Mouse (Mus musculus) splenic B cell, adult 2 months (primary cell): ENCODE results near the gene Cfap20.

ENCODE experiments used
- DNase-seq: peaks from one replicate; pipeline ENCODE4 v3.0.0-alpha.2; 2011; ENCODE audit warnings: low read depth, low spot score
- H3K27me3 ChIP-seq: 2 replicates; pipeline ENCODE4 v1.6.1; 2012; ENCODE audit warnings: mild to moderate bottlenecking, low read length, moderate library complexity, mixed read lengths; ENCODE audit not compliant: control insufficient read depth, poor library complexity, insufficient read depth, severe bottlenecking
- H3K36me3 ChIP-seq: 2 replicates; pipeline ENCODE4 v1.6.1; 2012; ENCODE audit warnings: mild to moderate bottlenecking, low read length, moderate library complexity, mixed read lengths; ENCODE audit not compliant: control insufficient read depth, poor library complexity, insufficient read depth, severe bottlenecking

Gene Cfap20

GRCm38 (mm10) chr8:95433124-95433523 is 1.5 kb downstream of the Cfap20 start:
- no peaks in the 10 kb centered on the region for H3K36me3 ChIP-seq
- DNase-seq = no peak
- no peaks in the 10 kb centered on the region for H3K27me3 ChIP-seq

- Histone ChIP-seq H3K36me3 (no peaks in the 10 kb centered on the region), H3K27me3 (no peaks in the 10 kb centered on the region)
- no peak for DNase-seq
Measured at GRCm38 (mm10) chr8:95432471-95432870, 2.2 kb downstream of the Cfap20 start.

- Histone ChIP-seq H3K36me3 (no peaks in the 10 kb centered on the region), H3K27me3 (no peaks in the 10 kb centered on the region)
- no peak for DNase-seq
Measured at GRCm38 (mm10) chr8:95429945-95430344, 4.7 kb downstream of the Cfap20 start.

- Histone ChIP-seq H3K36me3 (no peaks in the 10 kb centered on the region; the same call in 1 of the 2 replicates), H3K27me3 (no peaks in the 10 kb centered on the region)
- DNase-seq = peak; percentile 82
Measured at GRCm38 (mm10) chr8:95427594-95428535, 6.8 kb downstream of the Cfap20 start.

GRCm38 (mm10) chr8:95426781-95427281 is 7.8 kb downstream of the Cfap20 start:
- Histone ChIP-seq H3K36me3 (no peaks in the 10 kb centered on the region; the same call in 1 of the 2 replicates), H3K27me3 (no peaks in the 10 kb centered on the region)
- no peak for DNase-seq

GRCm38 (mm10) chr8:95424682-95425081 is 10.0 kb downstream of the Cfap20 start:
- no peaks in the 10 kb centered on the region; the same call in 1 of the 2 replicates for H3K36me3 ChIP-seq
- no peak for DNase-seq
- H3K27me3 ChIP-seq = no peaks in the 10 kb centered on the region

GRCm38 (mm10) chr8:95422193-95422810 is 12.4 kb downstream of the Cfap20 start:
- no peaks in the 10 kb centered on the region for H3K27me3 ChIP-seq
- no peak for DNase-seq
- no peaks in the 10 kb centered on the region; the same call in 1 of the 2 replicates for H3K36me3 ChIP-seq

GRCm38 (mm10) chr8:95411309-95411972 is 23.2 kb downstream of the Cfap20 start:
- no peaks in the 10 kb centered on the region for H3K36me3 ChIP-seq
- DNase-seq = no peak
- H3K27me3 ChIP-seq = no peaks in the 10 kb centered on the region

GRCm38 (mm10) chr8:95409518-95409917 is 25.2 kb downstream of the Cfap20 start:
- no peaks in the 10 kb centered on the region for H3K27me3 ChIP-seq

GRCm38 (mm10) chr8:95401091-95401490 is 33.6 kb downstream of the Cfap20 start:
- Histone ChIP-seq H3K36me3 (no peaks in the 10 kb centered on the region), H3K27me3 (no peaks in the 10 kb centered on the region)
- no peak for DNase-seq

More at GRCm38 (mm10) chr8:95409518-95409917, 25.2 kb downstream of the Cfap20 start:
- DNase-seq = no peak
- H3K36me3 ChIP-seq = no peaks in the 10 kb centered on the region

GRCm38 (mm10) chr8:95399131-95399530 is 35.5 kb downstream of the Cfap20 start:
- no peak for DNase-seq
- no peaks in the 10 kb centered on the region for H3K36me3 ChIP-seq
- H3K27me3 ChIP-seq = no peaks in the 10 kb centered on the region

- no peak for DNase-seq
- no peaks in the 10 kb centered on the region for H3K36me3 ChIP-seq
Measured at GRCm38 (mm10) chr8:95397201-95397600, 37.5 kb downstream of the Cfap20 start.

GRCm38 (mm10) chr8:95396752-95397151 is 37.9 kb downstream of the Cfap20 start:
- H3K36me3 ChIP-seq = no peaks in the 10 kb centered on the region
- H3K27me3 ChIP-seq = no peaks in the 10 kb centered on the region
- DNase-seq = no peak

More at GRCm38 (mm10) chr8:95397201-95397600, 37.5 kb downstream of the Cfap20 start:
- no peaks in the 10 kb centered on the region for H3K27me3 ChIP-seq

- no peaks in the 10 kb centered on the region for H3K27me3 ChIP-seq
- DNase-seq = no peak
- no peaks in the 10 kb centered on the region for H3K36me3 ChIP-seq
Measured at GRCm38 (mm10) chr8:95395186-95395918, 39.3 kb downstream of the Cfap20 start.
